Mouse (Mus musculus): ENCODE results near the gene Car14. TPM values are rescaled to one million over a fixed set of nuclear protein-coding genes. Genes with fewer than 3 reads are reported as not detected.

Car14 gene
- polyA plus RNA-seq, 1 experiment, result 3.3 TPM

- H3K4me1 ChIP-seq (ENCODE audit: control insufficient read depth, insufficient read depth, low read length), result no peaks in the 10 kb centered on the region
- peaks cover 26% of the 10 kb centered on the region for H3K36me3 ChIP-seq (ENCODE audit: control insufficient read depth, insufficient read depth, low read length, poor library complexity, severe bottlenecking)
- H3K4me3 ChIP-seq (ENCODE audit: low read depth, low read length), result no peak overlapping the region
- H3K27ac ChIP-seq (ENCODE audit: insufficient read depth, low read length), result no peak overlapping the region
- no peaks in the 10 kb centered on the region for H3K27me3 ChIP-seq (ENCODE audit: control insufficient read depth, insufficient read depth, low read length, poor library complexity, severe bottlenecking)
- no peak overlapping the region for H3K9ac ChIP-seq (ENCODE audit: low read depth, poor library complexity, severe bottlenecking)
- no peaks in the 10 kb centered on the region for H3K9me3 ChIP-seq (replicated peaks; ENCODE audit: control insufficient read depth, insufficient read depth, low read length, poor library complexity, severe bottlenecking)
- TF ChIP-seq EP300 (IDR thresholded peaks at IDR 0.05; ENCODE audit: insufficient read depth, low read depth, low read length), result no peak
- no peak for TF ChIP-seq CTCF (IDR thresholded peaks at IDR 0.05; ENCODE audit: low read depth, low read length)
- TF ChIP-seq POLR2A (IDR thresholded peaks at IDR 0.05; ENCODE audit: insufficient read depth, low read length), result no peak
Measured at GRCm38 (mm10) chr3:95945731-95946240, 41.3 kb upstream of the Car14 start.

GRCm38 (mm10) chr3:95944742-95945141 is 40.3 kb upstream of the Car14 start:
- H3K36me3 ChIP-seq (ENCODE audit: control insufficient read depth, insufficient read depth, low read length, poor library complexity, severe bottlenecking), result peaks cover 27% of the 10 kb centered on the region
- H3K4me1 ChIP-seq (ENCODE audit: control insufficient read depth, insufficient read depth, low read length), result no peaks in the 10 kb centered on the region
- H3K9me3 ChIP-seq (replicated peaks; ENCODE audit: control insufficient read depth, insufficient read depth, low read length, poor library complexity, severe bottlenecking), result no peaks in the 10 kb centered on the region
- no peaks in the 10 kb centered on the region for H3K27me3 ChIP-seq (ENCODE audit: control insufficient read depth, insufficient read depth, low read length, poor library complexity, severe bottlenecking)
- no peak overlapping the region for H3K4me3 ChIP-seq (ENCODE audit: low read depth, low read length)
- H3K9ac ChIP-seq (ENCODE audit: low read depth, poor library complexity, severe bottlenecking), result no peak overlapping the region
- H3K27ac ChIP-seq (ENCODE audit: insufficient read depth, low read length), result no peak overlapping the region
- TF ChIP-seq CTCF (IDR thresholded peaks at IDR 0.05; ENCODE audit: low read depth, low read length) (no peak), EP300 (IDR thresholded peaks at IDR 0.05; ENCODE audit: insufficient read depth, low read depth, low read length) (no peak), POLR2A (IDR thresholded peaks at IDR 0.05; ENCODE audit: insufficient read depth, low read length) (no peak)

- Histone ChIP-seq H3K9ac (ENCODE audit: low read depth, poor library complexity, severe bottlenecking) (no peak overlapping the region), H3K36me3 (ENCODE audit: control insufficient read depth, insufficient read depth, low read length, poor library complexity, severe bottlenecking) (peaks cover 36% of the 10 kb centered on the region), H3K9me3 (replicated peaks; ENCODE audit: control insufficient read depth, insufficient read depth, low read length, poor library complexity, severe bottlenecking) (no peaks in the 10 kb centered on the region), H3K27me3 (ENCODE audit: control insufficient read depth, insufficient read depth, low read length, poor library complexity, severe bottlenecking) (no peaks in the 10 kb centered on the region), H3K4me3 (ENCODE audit: low read depth, low read length) (no peak overlapping the region), H3K4me1 (ENCODE audit: control insufficient read depth, insufficient read depth, low read length) (no peaks in the 10 kb centered on the region), H3K27ac (ENCODE audit: insufficient read depth, low read length) (no peak overlapping the region)
- no peak for TF ChIP-seq POLR2A (IDR thresholded peaks at IDR 0.05; ENCODE audit: insufficient read depth, low read length)
- TF ChIP-seq EP300 (IDR thresholded peaks at IDR 0.05; ENCODE audit: insufficient read depth, low read depth, low read length), result no peak
- TF ChIP-seq CTCF (IDR thresholded peaks at IDR 0.05; ENCODE audit: low read depth, low read length), result no peak
Measured at GRCm38 (mm10) chr3:95943226-95943625, 38.7 kb upstream of the Car14 start.

GRCm38 (mm10) chr3:95942749-95943148 is 38.3 kb upstream of the Car14 start:
- H3K27me3 ChIP-seq (ENCODE audit: control insufficient read depth, insufficient read depth, low read length, poor library complexity, severe bottlenecking), result no peaks in the 10 kb centered on the region
- H3K4me3 ChIP-seq (ENCODE audit: low read depth, low read length), result no peak overlapping the region
- H3K9me3 ChIP-seq (replicated peaks; ENCODE audit: control insufficient read depth, insufficient read depth, low read length, poor library complexity, severe bottlenecking), result no peaks in the 10 kb centered on the region
- TF ChIP-seq CTCF (IDR thresholded peaks at IDR 0.05; ENCODE audit: low read depth, low read length), result no peak
- no peak for TF ChIP-seq POLR2A (IDR thresholded peaks at IDR 0.05; ENCODE audit: insufficient read depth, low read length)
- no peak for TF ChIP-seq EP300 (IDR thresholded peaks at IDR 0.05; ENCODE audit: insufficient read depth, low read depth, low read length)
- H3K36me3 ChIP-seq (ENCODE audit: control insufficient read depth, insufficient read depth, low read length, poor library complexity, severe bottlenecking), result peaks cover 39% of the 10 kb centered on the region
- no peak overlapping the region for H3K27ac ChIP-seq (ENCODE audit: insufficient read depth, low read length)
- H3K9ac ChIP-seq (ENCODE audit: low read depth, poor library complexity, severe bottlenecking), result no peak overlapping the region
- no peaks in the 10 kb centered on the region for H3K4me1 ChIP-seq (ENCODE audit: control insufficient read depth, insufficient read depth, low read length)

GRCm38 (mm10) chr3:95938835-95939234 is 34.3 kb upstream of the Car14 start:
- peaks cover 50% of the 10 kb centered on the region for H3K36me3 ChIP-seq (ENCODE audit: control insufficient read depth, insufficient read depth, low read length, poor library complexity, severe bottlenecking)
- no peak overlapping the region for H3K9ac ChIP-seq (ENCODE audit: low read depth, poor library complexity, severe bottlenecking)
- TF ChIP-seq CTCF (IDR thresholded peaks at IDR 0.05; ENCODE audit: low read depth, low read length), result peak; percentile 76
- no peak for TF ChIP-seq POLR2A (IDR thresholded peaks at IDR 0.05; ENCODE audit: insufficient read depth, low read length)
- H3K4me3 ChIP-seq (ENCODE audit: low read depth, low read length), result no peak overlapping the region
- no peaks in the 10 kb centered on the region for H3K4me1 ChIP-seq (ENCODE audit: control insufficient read depth, insufficient read depth, low read length)
- no peak overlapping the region for H3K27ac ChIP-seq (ENCODE audit: insufficient read depth, low read length)
- no peaks in the 10 kb centered on the region for H3K9me3 ChIP-seq (replicated peaks; ENCODE audit: control insufficient read depth, insufficient read depth, low read length, poor library complexity, severe bottlenecking)
- no peaks in the 10 kb centered on the region for H3K27me3 ChIP-seq (ENCODE audit: control insufficient read depth, insufficient read depth, low read length, poor library complexity, severe bottlenecking)

GRCm38 (mm10) chr3:95938217-95938616 is 33.7 kb upstream of the Car14 start:
- no peak overlapping the region for H3K27ac ChIP-seq (ENCODE audit: insufficient read depth, low read length)
- TF ChIP-seq CTCF (IDR thresholded peaks at IDR 0.05; ENCODE audit: low read depth, low read length), result no peak
- no peak for TF ChIP-seq POLR2A (IDR thresholded peaks at IDR 0.05; ENCODE audit: insufficient read depth, low read length)
- TF ChIP-seq EP300 (IDR thresholded peaks at IDR 0.05; ENCODE audit: insufficient read depth, low read depth, low read length), result no peak
- no peaks in the 10 kb centered on the region for H3K9me3 ChIP-seq (replicated peaks; ENCODE audit: control insufficient read depth, insufficient read depth, low read length, poor library complexity, severe bottlenecking)
- no peak overlapping the region for H3K4me3 ChIP-seq (ENCODE audit: low read depth, low read length)
- no peaks in the 10 kb centered on the region for H3K4me1 ChIP-seq (ENCODE audit: control insufficient read depth, insufficient read depth, low read length)
- H3K27me3 ChIP-seq (ENCODE audit: control insufficient read depth, insufficient read depth, low read length, poor library complexity, severe bottlenecking), result no peaks in the 10 kb centered on the region
- H3K9ac ChIP-seq (ENCODE audit: low read depth, poor library complexity, severe bottlenecking), result no peak overlapping the region
- peaks cover 56% of the 10 kb centered on the region for H3K36me3 ChIP-seq (ENCODE audit: control insufficient read depth, insufficient read depth, low read length, poor library complexity, severe bottlenecking)
